Mouse (Mus musculus) urinary bladder, adult 18-20 months (tissue): ENCODE data around the gene Harbi1.
A peak's percentile ranks its signal among the peaks of the same experiment; 100 is the strongest.

ENCODE experiments used
- DNase-seq, 2 experiments: peaks; one replicate each; pipeline ENCODE4 v3.0.0; 2022; ENCODE audit warnings: low spot score in 2 of 2, mixed read lengths in 2 of 2

The Harbi1 gene

GRCm38 (mm10) chr2:91710272-91711234 lies at the start of gene Harbi1, which contains the start of gene Atg13:
TSS of gene Harbi1 (plus strand) at chr2:91710852.
TSS of gene Atg13 (minus strand) at chr2:91710576.
- DNase-seq: peak; percentile 88 to 89

GRCm38 (mm10) chr2:91660981-91661380 lies 49.7 kb upstream of the Harbi1 start:
- no peak for DNase-seq

- DNase-seq: no peak
Measured at GRCm38 (mm10) chr2:91664780-91665179, 45.9 kb upstream of the Harbi1 start.

- DNase-seq: no peak
Measured at GRCm38 (mm10) chr2:91666386-91666910, 44.2 kb upstream of the Harbi1 start.

GRCm38 (mm10) chr2:91667747-91668146 lies 42.9 kb upstream of the Harbi1 start:
- no peak for DNase-seq

DNA sequence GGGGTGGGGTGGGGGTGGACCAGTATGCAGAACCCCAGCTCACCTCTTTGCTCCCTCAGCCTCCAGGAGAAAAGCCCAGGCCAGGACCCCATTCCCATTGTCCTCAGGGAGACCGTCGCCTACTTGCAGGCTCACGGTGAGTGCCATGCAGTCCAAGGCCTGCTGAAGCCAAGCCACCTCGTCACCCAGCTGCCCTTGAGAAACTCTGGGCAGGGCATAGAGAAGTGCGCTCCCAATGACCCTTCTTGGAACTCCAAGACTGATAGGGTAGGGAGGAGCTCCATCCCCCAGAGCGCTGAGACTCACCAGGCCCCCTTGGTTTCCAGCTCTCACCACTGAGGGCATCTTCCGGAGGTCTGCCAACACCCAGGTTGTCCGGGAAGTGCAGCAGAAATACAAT lies 41.3 kb upstream of the Harbi1 start:
- DNase-seq: no peak

GRCm38 (mm10) chr2:91670038-91670437 lies 40.6 kb upstream of the Harbi1 start:
- DNase-seq: no peak

DNA sequence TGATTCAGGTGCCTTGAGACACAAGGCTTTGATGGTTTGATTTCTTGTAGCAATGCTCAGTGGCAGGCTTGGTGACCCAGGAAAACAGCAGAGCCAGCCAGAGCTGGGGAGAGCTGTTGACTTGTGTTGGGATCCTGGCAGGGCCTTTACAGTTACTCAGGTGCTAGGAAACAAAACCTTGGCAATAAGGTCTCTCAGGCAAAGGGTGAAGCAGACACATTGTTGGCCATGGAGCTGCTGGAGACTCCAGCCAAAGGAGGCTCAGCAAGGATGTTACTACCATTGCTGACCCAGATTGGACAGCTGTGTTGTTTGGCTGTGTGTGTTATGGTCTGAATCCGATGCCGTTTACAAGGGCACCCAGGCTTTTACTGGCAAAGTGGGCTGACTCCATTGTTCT lies 37.1 kb upstream of the Harbi1 start:
- DNase-seq: no peak

- DNase-seq: no peak
Measured at GRCm38 (mm10) chr2:91674895-91675294, 35.8 kb upstream of the Harbi1 start.

- no peak for DNase-seq
Measured at GRCm38 (mm10) chr2:91676420-91676819, 34.2 kb upstream of the Harbi1 start.

- DNase-seq: no peak
Measured at GRCm38 (mm10) chr2:91676961-91677360, 33.7 kb upstream of the Harbi1 start.

DNA sequence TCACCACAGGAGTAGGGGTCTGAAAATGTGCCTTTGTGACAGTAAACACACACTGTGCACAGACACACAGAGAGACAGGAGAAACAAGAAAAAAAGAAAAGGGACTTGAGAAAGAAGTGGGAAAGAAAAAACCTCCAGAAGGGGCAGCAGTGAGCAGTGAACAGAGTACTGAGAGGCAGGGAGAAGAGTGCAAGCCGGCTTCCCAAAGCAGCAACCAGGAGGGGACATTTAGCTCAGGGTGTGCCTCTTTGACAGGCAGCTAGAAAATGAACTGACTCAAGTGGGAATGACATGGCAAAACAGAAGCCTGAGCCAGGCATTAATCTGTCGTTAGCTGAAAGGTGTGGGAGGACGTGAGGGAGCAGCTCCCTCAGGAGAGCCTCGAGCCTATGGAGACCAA lies 27.8 kb upstream of the Harbi1 start:
- no peak for DNase-seq

DNA sequence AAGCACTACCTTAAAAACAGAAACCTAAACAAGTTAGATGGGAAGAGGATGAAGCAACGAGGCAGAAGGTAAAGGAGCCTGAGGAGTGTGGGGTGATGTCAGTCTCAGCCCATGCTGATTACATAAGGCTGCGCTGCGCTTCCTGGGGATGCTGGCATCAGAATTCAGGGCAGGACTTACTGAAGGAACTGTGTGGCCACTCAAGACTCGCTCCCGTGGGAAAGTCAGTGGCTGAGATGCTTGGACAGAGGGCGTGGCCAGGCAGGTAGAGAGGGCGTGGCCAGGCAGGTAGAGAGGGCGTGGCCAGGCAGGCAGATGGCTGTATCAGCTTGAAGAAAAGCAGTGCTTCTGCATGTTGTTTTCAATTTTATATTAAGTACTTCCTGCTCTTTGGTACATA lies 26.7 kb upstream of the Harbi1 start:
- DNase-seq: no peak

DNA sequence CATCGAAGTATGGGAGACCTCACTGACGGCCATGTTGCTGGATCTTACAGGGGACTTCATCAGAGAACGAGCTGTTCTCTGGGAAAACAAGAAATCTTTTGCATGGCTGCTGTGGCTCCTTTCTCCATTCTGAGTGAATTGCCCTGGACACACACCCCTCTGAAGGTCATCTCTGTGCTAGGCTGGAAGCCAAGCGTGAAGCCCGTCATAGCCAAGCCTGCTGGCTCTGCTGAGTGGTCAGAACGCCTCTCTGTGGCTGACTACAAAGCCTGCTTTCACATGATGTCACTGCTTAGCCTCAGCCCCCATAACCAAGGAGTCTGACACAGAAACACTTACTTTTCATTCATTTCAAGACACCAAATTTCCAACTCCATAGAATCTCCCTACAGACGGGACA lies 21.2 kb upstream of the Harbi1 start:
- no peak for DNase-seq

- DNase-seq: no peak
Measured at GRCm38 (mm10) chr2:91695436-91696224, 15.0 kb upstream of the Harbi1 start.

DNA sequence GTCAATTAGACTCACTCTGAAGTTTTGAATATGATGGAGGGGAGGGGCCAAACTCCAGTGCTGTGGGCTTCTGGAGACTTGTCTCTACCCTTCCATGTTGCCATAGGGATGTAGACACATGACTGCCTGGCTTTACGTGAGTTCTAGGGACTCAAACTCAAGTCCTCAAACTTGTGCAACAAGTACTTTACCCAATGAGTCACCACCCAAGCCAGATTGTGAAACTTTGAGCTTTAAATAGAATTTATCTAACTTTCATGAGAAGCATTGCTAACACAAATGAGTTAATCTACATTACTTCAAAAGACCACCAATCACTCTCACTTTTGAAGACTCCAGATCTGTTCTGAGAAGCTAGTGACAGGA lies 14.4 kb upstream of the Harbi1 start:
- DNase-seq: no peak

- DNase-seq: no peak
Measured at GRCm38 (mm10) chr2:91699225-91699624, 11.4 kb upstream of the Harbi1 start.

DNA sequence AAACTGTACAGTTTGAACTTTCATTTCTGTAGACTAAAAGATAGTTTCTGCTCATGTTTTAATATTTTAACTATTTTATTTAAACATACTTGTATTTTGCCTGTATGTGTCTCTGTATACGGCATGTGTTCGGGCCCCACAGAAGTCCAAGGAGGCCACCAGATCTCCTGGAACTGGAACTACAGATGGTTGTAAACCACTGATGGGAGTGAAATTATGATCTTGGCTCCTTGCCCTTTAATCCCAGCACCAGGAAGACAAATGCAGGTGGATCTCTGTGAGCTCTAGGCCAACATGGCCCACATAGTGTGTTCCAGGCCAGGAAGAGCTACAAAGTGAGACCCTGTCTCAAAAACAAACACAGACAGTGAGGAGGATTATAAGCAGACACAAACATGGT lies 9.3 kb upstream of the Harbi1 start:
- DNase-seq: no peak

DNA sequence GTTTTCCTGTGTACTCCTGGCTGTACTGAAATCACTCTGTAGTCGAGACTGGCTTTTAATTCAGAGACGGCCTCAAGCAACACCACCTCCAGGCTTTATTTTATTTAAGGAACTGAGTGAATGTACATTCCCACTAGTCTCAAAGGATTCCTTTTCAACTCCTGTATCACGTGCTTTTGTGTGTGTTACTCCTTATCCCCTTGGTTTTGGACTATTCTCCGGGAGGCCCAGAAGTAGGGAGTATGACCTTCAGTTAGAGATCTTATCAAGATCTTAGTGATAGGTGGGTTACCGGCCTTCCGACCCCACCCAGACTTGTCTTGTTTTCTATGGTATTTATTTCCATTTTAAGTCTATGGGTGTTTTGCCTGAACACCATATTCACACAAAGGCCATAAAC lies 4.9 kb upstream of the Harbi1 start:
- DNase-seq: no peak

GRCm38 (mm10) chr2:91706456-91706855 lies 4.2 kb upstream of the Harbi1 start:
- DNase-seq: no peak

- no peak for DNase-seq
Measured at GRCm38 (mm10) chr2:91708361-91708760, 2.3 kb upstream of the Harbi1 start.

DNA sequence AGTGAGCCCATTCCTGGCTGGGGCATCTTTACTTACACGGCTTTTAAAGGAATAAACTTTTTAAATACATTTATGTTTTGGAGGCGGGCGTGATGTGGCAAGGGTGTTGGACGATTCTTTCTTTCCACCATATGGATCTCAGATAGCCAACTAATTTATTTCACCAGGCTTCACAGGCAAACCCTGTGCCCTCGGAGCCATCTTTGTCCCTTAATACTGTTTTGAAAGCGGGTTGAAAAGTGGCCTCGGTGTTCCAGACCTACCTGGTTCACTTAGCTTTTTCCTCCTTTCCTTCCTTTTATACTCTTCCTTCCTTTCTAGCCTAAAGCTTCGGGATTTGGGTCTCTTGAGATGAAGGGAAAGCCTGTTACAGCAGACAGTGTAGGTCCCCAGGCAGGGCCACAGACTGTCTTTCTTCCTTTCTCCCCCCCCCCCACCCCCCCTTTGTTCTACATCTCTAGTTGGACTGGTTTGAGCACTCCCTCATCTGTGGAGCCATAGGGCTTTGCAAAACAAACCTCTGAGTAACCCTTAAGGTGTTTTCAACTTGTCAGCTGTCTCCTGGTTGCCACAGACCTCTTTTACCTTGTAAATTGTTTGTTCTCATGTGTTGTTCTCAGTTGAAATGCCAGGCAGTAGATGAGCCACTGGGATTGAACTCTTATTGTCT lies 739 bp downstream of the Harbi1 start:
- DNase-seq: peak; percentile 15 to 24
